ENCODE assay signal across 12 mouse cellular contexts in the genomic region with DNA sequence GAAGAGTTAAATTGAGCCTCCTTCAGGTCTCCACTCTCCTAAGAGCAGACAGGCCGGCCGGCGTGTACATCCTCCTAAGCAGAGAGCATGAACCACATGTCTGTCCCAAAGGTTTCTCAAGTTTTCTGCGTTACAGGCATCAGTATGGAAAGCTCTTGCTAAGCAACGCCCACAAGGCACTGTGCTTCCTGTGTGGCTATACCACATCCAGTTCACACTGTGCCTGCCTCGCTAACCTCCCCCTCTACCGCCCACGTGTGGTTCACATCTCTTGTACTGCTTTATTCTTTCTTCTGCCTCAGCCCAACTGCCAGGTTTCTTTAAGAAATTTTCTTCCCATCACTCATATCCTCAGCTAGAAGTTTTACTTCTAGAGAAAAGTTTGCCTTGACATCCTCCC.
A peak's percentile ranks its signal among the peaks of the same experiment; 100 is the strongest.
DNase-seq lines count a peak whose midpoint lies in the region; ATAC-seq and TF ChIP-seq lines count a peak whose summit lies in the region.
"Had no signal": no experiment of that assay in that cellular context is flagged by ENCODE, and none has a peak within 500 bp of the region (broad histone marks: within the 10 kb centered on the region; RNA-seq: fewer than 3 reads in every experiment).

No protein-coding gene starts in this region.

- 45% methylated on average over 8 of the region's 8 CpGs for WGBS in spleen, adult 2 months
- 80% methylated on average over 8 of the region's 8 CpGs for WGBS in cerebellum, adult 2 months

- DNase-seq in spleen, adult 2 months (ENCODE audit: low read depth in 1 of 2, low spot score in 2 of 2) = peak; percentile 23 to 31
- DNase-seq in spleen, postnatal 4 days (ENCODE audit: low spot score in 2 of 2) = no peak
- peak; percentile 53 to 68 for DNase-seq in frontal cortex, adult 2 months (ENCODE audit: extremely low spot score in 1 of 2, low spot score in 1 of 2)
- DNase-seq in thymus, postnatal 4 days = peak; percentile 69
- DNase-seq in urinary bladder, postnatal 25 days (ENCODE audit: low spot score) = no peak
- no peak for DNase-seq in layer of hippocampus, adult 9-10 months (ENCODE audit: low spot score)
- DNase-seq in cerebellum, adult 2 months = no peak
- DNase-seq: kidney, adult 9 months; layer of hippocampus, postnatal 36 days; lung, adult 18-20 months had no signal

- no peak overlapping the region for H3K4me3 ChIP-seq in spleen, adult 2 months (ENCODE audit: extremely low read depth, insufficient read depth, insufficient read length)
- no peak overlapping the region for H3K4me3 ChIP-seq in cerebellum, adult 2 months (replicated peaks; ENCODE audit: insufficient read depth, low read depth, low read length)
- H3K4me3 ChIP-seq: midbrain, embryonic 13.5 days had no signal

- no peak overlapping the region for H3K27ac ChIP-seq in spleen, adult 2 months (ENCODE audit: insufficient read depth, low read length)
- H3K27ac ChIP-seq in cerebellum, adult 2 months (ENCODE audit: insufficient read depth, low read length) = no peak overlapping the region
- H3K27ac ChIP-seq: midbrain, embryonic 13.5 days had no signal

- H3K4me1 ChIP-seq in spleen, adult 2 months (ENCODE audit: control insufficient read depth, insufficient read depth, insufficient read length) = no peaks in the 10 kb centered on the region
- no peaks in the 10 kb centered on the region for H3K4me1 ChIP-seq in cerebellum, adult 2 months (ENCODE audit: control insufficient read depth, insufficient read depth, low read length)

- no peak for TF ChIP-seq POLR2A in spleen, adult 2 months (IDR thresholded peaks at IDR 0.05; ENCODE audit: low read depth, low read length)
- TF ChIP-seq POLR2A in cerebellum, adult 2 months (IDR thresholded peaks at IDR 0.05; ENCODE audit: borderline replicate concordance, insufficient read depth, low read length) = no peak

- H3K27me3 ChIP-seq in spleen, adult 2 months (ENCODE audit: control insufficient read depth, insufficient read depth, low read length) = no peaks in the 10 kb centered on the region
- H3K27me3 ChIP-seq in cerebellum, adult 2 months (ENCODE audit: control insufficient read depth, insufficient read depth, low read length) = no peaks in the 10 kb centered on the region
- H3K27me3 ChIP-seq: midbrain, embryonic 13.5 days had no signal

- H3K36me3 ChIP-seq in spleen, adult 2 months (ENCODE audit: control insufficient read depth, insufficient read depth, low read length) = no peaks in the 10 kb centered on the region
- H3K36me3 ChIP-seq: midbrain, embryonic 13.5 days had no signal

- no peak for TF ChIP-seq CTCF in spleen, adult 2 months (IDR thresholded peaks at IDR 0.05; ENCODE audit: extremely low read depth, insufficient read depth, insufficient read length, insufficient replicate concordance)
- no peak for TF ChIP-seq CTCF in cerebellum, adult 2 months (IDR thresholded peaks at IDR 0.05; ENCODE audit: borderline replicate concordance, insufficient read depth, low read depth, low read length)

- 0 out of 2 replicates have a peak, but pooled peaks have one; percentile 19 for ATAC-seq in neutrophil, adult 5-6 weeks (ENCODE audit: extremely low read depth, insufficient number of reproducible peaks, low FRiP score, poor library complexity, severe bottlenecking)
- ATAC-seq: midbrain, embryonic 13.5 days had no signal

Comparison
In these comparisons a context has a peak if more than half of its experiments do, and no peak if none do; other contexts are left out.
1. DNase-seq: peak in spleen, adult 2 months (2 of 2), frontal cortex, adult 2 months (2 of 2) and thymus, postnatal 4 days (single experiment); none in spleen, postnatal 4 days (0 of 2), urinary bladder, postnatal 25 days (single experiment), layer of hippocampus, adult 9-10 months (single experiment) and cerebellum, adult 2 months (0 of 2).